Mouse (Mus musculus) stomach, postnatal 0 days (tissue): Measurements from ENCODE around the gene Rimbp3. TPM values are rescaled to one million over a fixed set of nuclear protein-coding genes. Genes with fewer than 3 reads are reported as not detected.

Experiments used
- ATAC-seq: fragments of 200-750 bp; cut with Nextera tagmentation; 2 replicates; pipeline ENCODE4 v1.8.0; 2017; ENCODE audit not compliant: low FRiP score, low TSS enrichment
- DNase-seq: peaks from one replicate; pipeline ENCODE4 v3.0.0-alpha.2; 2016; ENCODE audit warnings: low spot score
- H3K27ac ChIP-seq: fragments of 300-500 bp; sonication (generic); replicated peaks from 2 replicates; pipeline ENCODE4 v1.5.1; 2014; ENCODE audit warnings: mild to moderate bottlenecking, control low read depth
- H3K27me3 ChIP-seq: fragments of 300-500 bp; sonication (generic); 2 replicates; pipeline ENCODE4 v1.6.1; 2014; ENCODE audit warnings: low read length; ENCODE audit not compliant: control insufficient read depth, insufficient read depth
- H3K36me3 ChIP-seq: fragments of 300-500 bp; sonication (generic); 2 replicates; pipeline ENCODE4 v1.6.1; 2014; ENCODE audit warnings: low read length, mixed read lengths; ENCODE audit not compliant: control insufficient read depth, insufficient read depth
- H3K4me1 ChIP-seq: fragments of 300-500 bp; sonication (generic); replicated peaks from 2 replicates; pipeline ENCODE4 v1.6.1; 2014; ENCODE audit warnings: antibody characterized with exemption; ENCODE audit not compliant: control insufficient read depth, insufficient read depth
- H3K4me2 ChIP-seq: fragments of 300-500 bp; sonication (generic); replicated peaks from 2 replicates; pipeline ENCODE4 v1.6.1; 2014; ENCODE audit warnings: low read depth, mild to moderate bottlenecking, control low read depth, moderate library complexity
- H3K4me3 ChIP-seq: fragments of 300-500 bp; sonication (generic); 2 replicates; pipeline ENCODE4 v1.5.1; 2014; ENCODE audit warnings: low read depth, low read length, control low read depth
- H3K9ac ChIP-seq: fragments of 300-500 bp; sonication (generic); 2 replicates; pipeline ENCODE4 v1.6.1; 2014; ENCODE audit warnings: mild to moderate bottlenecking, low read length, control low read depth, mixed read lengths
- H3K9me3 ChIP-seq: fragments of 300-500 bp; sonication (generic); 2 replicates; pipeline ENCODE4 v1.6.1; 2016; ENCODE audit warnings: low read length; ENCODE audit not compliant: control insufficient read depth
- CTCF ChIP-seq: IDR thresholded peaks from 2 replicates; pipeline ENCODE4 v1.5.1; 2016; ENCODE audit warnings: antibody characterized with exemption, low read depth, mild to moderate bottlenecking, moderate library complexity
- EP300 ChIP-seq: optimal IDR thresholded peaks from 2 replicates; pipeline ENCODE3; 2016; ENCODE audit warnings: antibody characterized with exemption
- WGBS: fragments of 180-500 bp; shearing (Covaris S2); extraction: QIAGEN DNeasy Blood & Tissue Kit; methylation state at CpG from one replicate; pipeline ENCODE4 v1.1.7; 2014; 5-methylcytosine and 5-hydroxymethylcytosine counted together
- polyA plus RNA-seq: library from polyadenylated mRNA; unstranded; fragments of >200 nt; fragmentation: Nextera tagmentation; extraction: Ambion mirVana; gene quantifications from 2 replicates; pipeline ENCODE4 v1.2.1, GENCODE M21; 2015

Rimbp3 gene
- polyA plus RNA-seq, 1 experiment from 2014 or later, result 0.18 TPM

DNA sequence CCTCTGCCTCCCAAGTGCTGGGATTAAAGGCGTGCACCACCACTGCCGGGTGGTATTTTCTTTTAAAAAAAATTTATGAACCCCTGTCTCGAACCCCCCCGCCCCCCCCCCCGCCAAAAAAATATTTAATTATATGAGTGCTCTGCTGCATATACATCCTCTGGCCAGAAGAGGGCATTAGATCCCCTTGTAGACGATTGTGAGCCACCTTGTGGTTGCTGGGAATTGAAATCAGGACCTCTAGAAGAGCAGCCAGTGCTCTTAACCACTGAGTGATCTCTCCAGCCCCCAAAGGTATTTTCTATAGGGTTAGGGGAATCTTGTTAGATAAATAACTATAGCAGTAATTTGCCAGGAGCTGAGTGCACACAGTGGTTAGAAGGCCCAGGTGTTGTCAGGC is 3.4 kb upstream of the Rimbp3 start:
- DNase-seq (peak; percentile 51), ATAC-seq (no peak)
- H3K36me3 ChIP-seq, result no peaks in the 10 kb centered on the region
- H3K4me1 ChIP-seq, result peaks cover 8% of the 10 kb centered on the region; the same call in 1 of the 2 replicates
- no peak overlapping the region for H3K4me2 ChIP-seq
- 4% methylated on average over 6 of the region's 6 CpGs for WGBS
- no peak for TF ChIP-seq EP300
- TF ChIP-seq CTCF, result peak; percentile 83
- H3K9ac ChIP-seq, result no peak overlapping the region
- no peak overlapping the region for H3K27ac ChIP-seq
- no peaks in the 10 kb centered on the region for H3K9me3 ChIP-seq
- H3K27me3 ChIP-seq, result no peaks in the 10 kb centered on the region
- H3K4me3 ChIP-seq, result no peak overlapping the region

DNA sequence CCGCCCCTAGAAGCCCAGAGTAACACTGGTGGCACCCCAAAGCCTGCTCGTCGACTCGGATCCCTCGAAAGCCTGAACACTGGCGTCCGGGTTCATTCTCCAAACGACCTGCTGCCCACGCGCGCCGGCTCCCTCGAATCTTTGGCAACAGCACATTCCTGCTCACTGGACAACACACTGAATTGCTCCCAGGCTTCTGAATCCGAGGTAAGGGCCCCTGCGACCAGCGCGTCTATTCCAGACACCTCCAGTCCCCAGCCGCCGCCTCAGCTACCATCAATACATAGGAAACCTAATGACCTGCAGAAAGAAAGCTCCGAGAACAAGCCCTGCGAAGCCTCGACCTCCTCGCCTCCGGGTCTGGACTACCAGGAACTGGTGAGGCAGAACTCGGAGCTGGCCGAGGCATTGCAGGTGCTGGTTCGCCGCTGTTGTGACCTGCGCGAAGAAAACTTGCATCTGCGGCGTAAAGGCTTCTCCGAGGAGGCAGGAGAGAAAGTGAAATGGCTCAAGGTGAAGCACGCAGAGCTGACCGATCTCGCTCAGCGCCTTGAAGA is 1.1 kb downstream of the Rimbp3 start:
- no peak for TF ChIP-seq EP300
- TF ChIP-seq CTCF, result no peak
- Histone ChIP-seq H3K4me2 (peak overlapping the region; percentile 100), H3K27me3 (no peaks in the 10 kb centered on the region), H3K9ac (peak overlapping the region; percentile 61), H3K9me3 (no peaks in the 10 kb centered on the region), H3K4me3 (peak overlapping the region; percentile 57), H3K36me3 (no peaks in the 10 kb centered on the region), H3K4me1 (peaks cover 5% of the 10 kb centered on the region; the same call in 1 of the 2 replicates), H3K27ac (no peak overlapping the region; the same call in 1 of the 2 replicates)
- DNase-seq, result no peak
- no peak; the same call in 1 of the 2 replicates for ATAC-seq
- WGBS, result 1% methylated on average over 37 of the region's 37 CpGs

DNA sequence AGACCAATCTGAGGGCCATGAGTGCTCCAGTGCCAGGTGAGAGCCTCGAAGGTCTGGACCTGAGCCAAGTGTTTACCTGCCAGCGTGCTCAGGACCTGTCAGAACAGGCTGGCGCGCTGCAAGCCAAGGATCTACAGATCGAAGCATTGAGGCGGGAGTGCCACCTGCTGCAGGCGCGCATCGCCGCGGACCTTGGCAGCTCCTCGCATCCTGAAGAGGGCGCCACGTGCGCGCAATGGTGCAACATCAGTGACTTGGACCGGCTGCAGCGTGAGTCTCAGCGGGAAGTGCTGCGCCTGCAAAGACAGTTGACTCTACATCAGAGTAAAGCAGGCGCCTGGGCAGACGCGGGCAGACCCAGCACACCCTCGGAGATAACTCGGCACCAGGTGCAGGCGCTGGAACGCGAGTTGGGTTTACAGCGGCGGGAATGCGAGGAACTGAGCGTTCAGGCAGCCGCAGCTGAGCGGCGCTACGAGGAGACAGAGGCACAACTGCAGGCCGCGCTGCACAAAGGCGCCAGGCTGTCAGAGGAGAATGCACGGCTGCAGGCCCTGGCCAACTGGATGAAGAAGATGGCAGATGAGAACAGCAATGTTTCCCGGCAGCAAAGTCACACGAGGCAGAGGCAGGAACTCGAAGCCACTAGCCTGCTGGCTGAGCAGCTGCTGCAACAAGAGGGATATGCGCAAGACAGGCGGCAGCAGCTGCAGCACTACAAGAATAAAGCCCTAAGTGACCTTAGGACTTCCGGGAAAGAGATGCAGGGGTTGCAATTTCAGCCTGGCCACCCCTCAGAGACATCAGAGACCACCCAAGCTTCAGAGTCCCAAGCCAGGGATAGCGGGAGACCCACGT is 1.8 kb downstream of the Rimbp3 start:
- Histone ChIP-seq H3K4me3 (peak overlapping the region; percentile 57), H3K4me1 (peaks cover 5% of the 10 kb centered on the region; the same call in 1 of the 2 replicates), H3K36me3 (no peaks in the 10 kb centered on the region), H3K27ac (no peak overlapping the region), H3K27me3 (no peaks in the 10 kb centered on the region), H3K4me2 (peak overlapping the region; percentile 100), H3K9me3 (no peaks in the 10 kb centered on the region), H3K9ac (peak overlapping the region; percentile 47; the same call in 1 of the 2 replicates)
- ATAC-seq (peak; percentile 89), DNase-seq (peak; percentile 94)
- WGBS, result 9% methylated on average over 48 of the region's 48 CpGs
- TF ChIP-seq EP300 (no peak), CTCF (peak; percentile 96)

DNA sequence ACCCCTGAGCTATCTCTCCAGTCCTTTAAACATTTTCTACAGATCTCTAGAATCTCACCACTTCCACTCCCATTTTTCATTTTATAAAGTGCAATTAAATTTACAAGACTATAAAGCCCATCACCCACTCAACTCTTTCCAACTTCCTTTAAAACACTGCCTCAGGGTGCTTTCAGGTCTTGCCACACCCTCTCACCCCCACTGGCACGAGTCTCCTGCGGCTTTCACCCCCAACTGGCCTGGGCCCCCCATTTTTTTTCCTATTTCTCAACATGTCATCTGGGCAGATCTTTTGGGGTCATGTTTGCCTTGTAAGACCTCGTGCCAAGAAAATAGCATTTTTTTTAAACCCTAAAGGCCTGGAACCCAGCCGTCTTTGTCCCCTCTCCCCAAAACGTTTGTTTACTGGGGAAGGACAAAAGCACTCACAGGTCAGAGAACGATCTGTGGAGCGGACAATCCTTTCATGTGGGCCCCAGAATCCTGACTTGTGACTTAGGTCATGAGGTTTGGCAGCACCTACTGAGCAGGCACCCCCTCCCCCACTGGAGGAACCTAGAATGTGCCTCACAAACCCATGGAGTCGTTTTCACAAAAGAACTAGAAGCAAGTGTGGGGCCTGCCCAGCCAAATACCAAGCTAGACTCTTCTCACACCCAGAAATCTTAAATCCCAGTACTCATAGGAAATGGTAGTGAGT is 8.7 kb downstream of the Rimbp3 start:
- no peak overlapping the region for H3K9ac ChIP-seq
- DNase-seq (no peak), ATAC-seq (no peak)
- TF ChIP-seq EP300, result no peak
- no peak for TF ChIP-seq CTCF
- no peaks in the 10 kb centered on the region for H3K4me1 ChIP-seq
- no peak overlapping the region for H3K4me3 ChIP-seq
- no peak overlapping the region for H3K27ac ChIP-seq
- no peaks in the 10 kb centered on the region for H3K27me3 ChIP-seq
- 31% methylated on average over 8 of the region's 8 CpGs for WGBS
- H3K36me3 ChIP-seq, result no peaks in the 10 kb centered on the region
- H3K4me2 ChIP-seq, result no peak overlapping the region
- no peaks in the 10 kb centered on the region for H3K9me3 ChIP-seq

DNA sequence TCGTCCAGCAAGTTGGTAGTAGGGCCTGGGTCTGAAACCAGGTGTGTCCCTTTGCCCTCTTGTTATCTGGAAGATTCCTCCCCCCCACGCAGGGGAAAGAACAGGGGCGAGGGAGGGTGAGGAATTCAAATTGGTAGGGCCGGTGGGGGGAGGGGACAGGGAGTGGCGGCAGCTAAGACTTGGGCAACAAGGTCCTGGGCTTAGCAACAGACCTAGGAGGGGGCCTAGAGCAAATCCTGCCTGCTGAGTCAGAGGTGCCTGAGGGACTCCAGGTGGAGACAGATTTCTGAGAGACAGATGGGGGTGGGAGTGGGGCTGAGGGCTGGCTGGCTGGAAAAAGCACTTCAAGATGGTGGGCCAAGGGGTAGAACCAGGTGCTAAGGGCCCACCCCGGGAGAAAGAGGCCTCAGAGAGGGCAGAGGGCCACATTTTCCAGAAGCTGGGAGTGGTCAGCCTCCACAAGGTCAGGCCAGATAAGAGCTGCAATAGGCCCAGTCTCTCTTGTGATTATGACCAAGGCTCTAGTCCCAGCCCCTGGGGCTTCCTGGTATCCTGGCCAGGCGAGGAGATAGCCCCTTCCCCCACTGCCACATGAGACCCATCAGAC is 11.8 kb downstream of the Rimbp3 start:
- WGBS, result 26% methylated on average over 7 of the region's 7 CpGs
- no peak for TF ChIP-seq EP300
- no peak for TF ChIP-seq CTCF
- H3K27ac ChIP-seq, result peak overlapping the region; percentile 0; the same call in 1 of the 2 replicates

More for the DNA sequence above, 11.8 kb downstream of the Rimbp3 start:
- H3K27me3 ChIP-seq, result no peaks in the 10 kb centered on the region
- H3K4me1 ChIP-seq, result no peaks in the 10 kb centered on the region
- DNase-seq (peak; percentile 61), ATAC-seq (peak; percentile 10; the same call in 1 of the 2 replicates)
- H3K9ac ChIP-seq, result no peak overlapping the region
- no peak overlapping the region for H3K4me2 ChIP-seq
- no peaks in the 10 kb centered on the region for H3K36me3 ChIP-seq
- H3K4me3 ChIP-seq, result no peak overlapping the region
- no peaks in the 10 kb centered on the region for H3K9me3 ChIP-seq
